Mouse (Mus musculus) embryonic facial prominence, embryonic 11.5 days (tissue): Measurements from ENCODE around the gene Prr14. TPM values are rescaled to one million over a fixed set of nuclear protein-coding genes. Genes with fewer than 3 reads are reported as not detected.
A peak's percentile ranks its signal among the peaks of the same experiment; 100 is the strongest.
"Not testable (repeated sequence)": the region's sequence is repeated elsewhere in the genome, so short reads cannot be mapped to it uniquely, and the experiment has no call there.

Source experiments
- ATAC-seq: fragments of 200-750 bp; cut with Nextera tagmentation; replicated peaks from 2 replicates; pipeline ENCODE4 v1.8.0; 2017; ENCODE audit warnings: low read depth; ENCODE audit not compliant: insufficient number of reproducible peaks, low FRiP score, low TSS enrichment
- DNase-seq: peaks from one replicate; pipeline ENCODE4 v3.0.0-alpha.2; 2015; ENCODE audit warnings: low spot score
- H3K27ac ChIP-seq: fragments of 300-500 bp; sonication (generic); replicated peaks from 2 replicates; pipeline ENCODE4 v1.5.1; 2014; ENCODE audit warnings: mild to moderate bottlenecking, low read depth, low read length, control low read depth
- H3K27me3 ChIP-seq: fragments of 300-500 bp; sonication (generic); 2 replicates; pipeline ENCODE4 v1.6.1; 2014; ENCODE audit warnings: mild to moderate bottlenecking, low read length, moderate library complexity, mixed read lengths; ENCODE audit not compliant: control insufficient read depth, insufficient read depth
- H3K36me3 ChIP-seq: fragments of 300-500 bp; sonication (generic); replicated peaks from 2 replicates; pipeline ENCODE4 v1.6.1; 2014; ENCODE audit warnings: low read depth, mild to moderate bottlenecking, low read length, moderate library complexity, mixed read lengths; ENCODE audit not compliant: control insufficient read depth, insufficient read depth
- H3K4me1 ChIP-seq: fragments of 300-500 bp; sonication (generic); 2 replicates; pipeline ENCODE4 v1.6.1; 2014; ENCODE audit warnings: low read length, mixed read lengths; ENCODE audit not compliant: control insufficient read depth, insufficient read depth
- H3K4me2 ChIP-seq: fragments of 300-500 bp; sonication (generic); 2 replicates; pipeline ENCODE4 v1.6.1; 2014; ENCODE audit warnings: low read depth, mild to moderate bottlenecking, control low read depth, low read length, moderate library complexity
- H3K4me3 ChIP-seq: fragments of 300-500 bp; sonication (generic); 2 replicates; pipeline ENCODE4 v1.5.1; 2014; ENCODE audit warnings: low read depth, low read length, control low read depth
- H3K9ac ChIP-seq: fragments of 300-500 bp; sonication (generic); replicated peaks from 2 replicates; pipeline ENCODE4 v1.6.1; 2014; ENCODE audit warnings: mild to moderate bottlenecking, control low read depth, low read length
- H3K9me3 ChIP-seq: fragments of 300-500 bp; sonication (generic); replicated peaks from 2 replicates; pipeline ENCODE4 v1.6.1; 2016; ENCODE audit warnings: mild to moderate bottlenecking, low read length, inconsistent platforms, mixed read lengths; ENCODE audit not compliant: control insufficient read depth
- WGBS: fragments of 180-500 bp; shearing (Covaris S2); extraction: QIAGEN DNeasy Blood & Tissue Kit; methylation state at CpG from one replicate; pipeline ENCODE4 v1.1.7; 2014; 5-methylcytosine and 5-hydroxymethylcytosine counted together
- polyA plus RNA-seq: library from polyadenylated mRNA; unstranded; fragments of >200 nt; fragmentation: Nextera tagmentation; extraction: Ambion mirVana; gene quantifications from 2 replicates; pipeline ENCODE4 v1.2.1, GENCODE M21; 2014

The Prr14 gene
- polyA plus RNA-seq, 1 experiment from 2014 or later: 54.8 TPM

GRCm38 (mm10) chr7:127465670-127466069 lies 6.3 kb downstream of the Prr14 start:
- H3K27ac ChIP-seq, H3K27me3 ChIP-seq, DNase-seq, H3K9ac ChIP-seq, H3K36me3 ChIP-seq, H3K4me3 ChIP-seq, H3K9me3 ChIP-seq, ATAC-seq, H3K4me1 ChIP-seq, H3K4me2 ChIP-seq: not testable (repeated sequence)
- 97% methylated on average over 2 of the region's 2 CpGs for WGBS

GRCm38 (mm10) chr7:127466606-127467005 lies 7.2 kb downstream of the Prr14 start:
- 92% methylated on average over 4 of the region's 4 CpGs for WGBS
- DNase-seq (no peak), ATAC-seq (no peak)

GRCm38 (mm10) chr7:127470011-127470715 lies 10.8 kb downstream of the Prr14 start:
- peak overlapping the region; percentile 91 for H3K4me2 ChIP-seq
- H3K4me3 ChIP-seq: peak overlapping the region; percentile 70
- 8% methylated on average over 10 of the region's 10 CpGs for WGBS
- ATAC-seq (no peak), DNase-seq (no peak)
- H3K9ac ChIP-seq: peak overlapping the region; percentile 85
- no peaks in the 10 kb centered on the region; the same call in 1 of the 2 replicates for H3K4me1 ChIP-seq
- peaks cover 9% of the 10 kb centered on the region for H3K36me3 ChIP-seq
- H3K27ac ChIP-seq: peak overlapping the region; percentile 92
- no peaks in the 10 kb centered on the region for H3K9me3 ChIP-seq
- no peaks in the 10 kb centered on the region for H3K27me3 ChIP-seq

More at GRCm38 (mm10) chr7:127466606-127467005, 7.2 kb downstream of the Prr14 start:
- H3K9me3 ChIP-seq: no peaks in the 10 kb centered on the region
- no peak overlapping the region for H3K4me3 ChIP-seq
- no peak overlapping the region for H3K9ac ChIP-seq
- no peak overlapping the region for H3K27ac ChIP-seq
- H3K27me3 ChIP-seq: no peaks in the 10 kb centered on the region
- no peaks in the 10 kb centered on the region for H3K4me1 ChIP-seq
- peaks cover 3% of the 10 kb centered on the region; the same call in 1 of the 2 replicates for H3K36me3 ChIP-seq
- H3K4me2 ChIP-seq: no peak overlapping the region

- 0% methylated on average over 45 of the region's 46 CpGs for WGBS
- ATAC-seq: peak; percentile 90
- Histone ChIP-seq H3K9ac (peak overlapping the region; percentile 85), H3K4me1 (no peaks in the 10 kb centered on the region; the same call in 1 of the 2 replicates), H3K36me3 (peaks cover 16% of the 10 kb centered on the region), H3K9me3 (no peaks in the 10 kb centered on the region), H3K4me2 (peak overlapping the region; percentile 91), H3K27me3 (no peaks in the 10 kb centered on the region), H3K4me3 (peak overlapping the region; percentile 70), H3K27ac (peak overlapping the region; percentile 92)
- DNase-seq: peak; percentile 97
Measured at GRCm38 (mm10) chr7:127470743-127471645, 11.6 kb downstream of the Prr14 start.

GRCm38 (mm10) chr7:127471646-127472010 lies 12.2 kb downstream of the Prr14 start:
- ATAC-seq (peak; percentile 31), DNase-seq (no peak)
- peak overlapping the region; percentile 85 for H3K9ac ChIP-seq
- peak overlapping the region; percentile 91 for H3K4me2 ChIP-seq
- 0% methylated on average over 21 of the region's 25 CpGs for WGBS
- H3K27me3 ChIP-seq: no peaks in the 10 kb centered on the region
- H3K4me3 ChIP-seq: peak overlapping the region; percentile 70
- no peaks in the 10 kb centered on the region for H3K9me3 ChIP-seq
- H3K36me3 ChIP-seq: peaks cover 16% of the 10 kb centered on the region
- peak overlapping the region; percentile 92 for H3K27ac ChIP-seq
- no peaks in the 10 kb centered on the region; the same call in 1 of the 2 replicates for H3K4me1 ChIP-seq

GRCm38 (mm10) chr7:127472060-127472459 lies 12.6 kb downstream of the Prr14 start:
- no peaks in the 10 kb centered on the region; the same call in 1 of the 2 replicates for H3K4me1 ChIP-seq
- H3K27me3 ChIP-seq: no peaks in the 10 kb centered on the region
- peaks cover 16% of the 10 kb centered on the region for H3K36me3 ChIP-seq
- no peak for ATAC-seq
- DNase-seq: peak; percentile 23
- peak overlapping the region; percentile 85 for H3K9ac ChIP-seq
- H3K4me2 ChIP-seq: peak overlapping the region; percentile 91
- H3K9me3 ChIP-seq: no peaks in the 10 kb centered on the region
- 7% methylated on average over 7 of the region's 7 CpGs for WGBS
- H3K4me3 ChIP-seq: peak overlapping the region; percentile 70
- peak overlapping the region; percentile 92 for H3K27ac ChIP-seq

GRCm38 (mm10) chr7:127473705-127474104 lies 14.3 kb downstream of the Prr14 start:
- no peak overlapping the region for H3K4me2 ChIP-seq
- ATAC-seq (no peak), DNase-seq (peak; percentile 21)
- H3K9me3 ChIP-seq: no peaks in the 10 kb centered on the region
- no peak overlapping the region for H3K9ac ChIP-seq
- H3K36me3 ChIP-seq: peaks cover 13% of the 10 kb centered on the region
- WGBS: 85% methylated on average over 5 of the region's 5 CpGs
- H3K4me3 ChIP-seq: 0 out of 2 replicates have a peak overlapping the region, but pooled peaks have one; percentile 5
- H3K4me1 ChIP-seq: no peaks in the 10 kb centered on the region; the same call in 1 of the 2 replicates
- no peaks in the 10 kb centered on the region for H3K27me3 ChIP-seq
- no peak overlapping the region for H3K27ac ChIP-seq
